Mouse (Mus musculus) heart, embryonic 15.5 days (tissue): ENCODE results near the gene Fcgrt. TPM values are rescaled to one million over a fixed set of nuclear protein-coding genes. Genes with fewer than 3 reads are reported as not detected.

ENCODE experiments used
- microRNA counts: library from miRNA; unstranded; fragments of <30 nt; microRNA quantifications from one replicate; lab custom pipeline; 2016
- microRNA-seq: library from miRNA; unstranded; fragments of <30 nt; microRNA quantifications from one replicate; pipeline ENCODE4, GENCODE M21; 2016
- polyA plus RNA-seq: library from polyadenylated mRNA; unstranded; fragments of >200 nt; fragmentation: Nextera tagmentation; extraction: Ambion mirVana; gene quantifications from 2 replicates; pipeline ENCODE4 v1.2.1, GENCODE M21; 2015

The Fcgrt gene
- polyA plus RNA-seq, 1 experiment from 2014 or later: 52.5 TPM

MicroRNAs within 50 kb of the gene (microRNA counts, 519-probe panel; counts per million panel counts)
- microRNA mmu-miR-150 (lab: Ali Mortazavi, UCI): 2,526 counts per million, percentile 53 among the panel's probes with 10 or more counts

Small RNAs within 50 kb of the gene (microRNA-seq; reads per million reads assigned to microRNA genes)
- gene Mir150 (24.2 reads per million, percentile 35 among the genes with 10 or more reads in this experiment), gene Mir5121 (8.0 reads per million, percentile 23 among the genes with 10 or more reads in this experiment)

Other genes starting within 250 kb of the Fcgrt start
- gene Pnkp, start 246.7 kb downstream of the Fcgrt start, polyA plus RNA-seq: 22.4 and 28.7 TPM in 2 replicates
- 206 and 273 TPM in 2 replicates for gene Ptov1, start 234.1 kb downstream of the Fcgrt start, polyA plus RNA-seq
- 72.9 and 93.9 TPM in 2 replicates for gene Med25, start 211.1 kb downstream of the Fcgrt start, polyA plus RNA-seq
- gene Fuz, start 207.8 kb downstream of the Fcgrt start, polyA plus RNA-seq: 11.9 and 16.3 TPM in 2 replicates
- gene Ap2a1, start 174.4 kb downstream of the Fcgrt start, polyA plus RNA-seq: 51.9 and 57.4 TPM in 2 replicates
- gene Tsks, start 160.6 kb downstream of the Fcgrt start, polyA plus RNA-seq: 0.13 and 0.27 TPM in 2 replicates
- 9.0 and 12.2 TPM in 2 replicates for gene Cpt1c, start 129.0 kb downstream of the Fcgrt start, polyA plus RNA-seq
- gene Prmt1, start 117.3 kb downstream of the Fcgrt start, polyA plus RNA-seq: 315 and 356 TPM in 2 replicates
- 61.6 and 76.7 TPM in 2 replicates for gene Irf3, start 106.2 kb downstream of the Fcgrt start, polyA plus RNA-seq
- 34.5 and 35.4 TPM in 2 replicates for gene Bcl2l12, start 105.1 kb downstream of the Fcgrt start, polyA plus RNA-seq
- gene Scaf1, start 87.5 kb downstream of the Fcgrt start, polyA plus RNA-seq: 25.1 and 32.5 TPM in 2 replicates
- gene Rras, start 85.9 kb downstream of the Fcgrt start, polyA plus RNA-seq: 76.4 and 80.8 TPM in 2 replicates
- 5.0 and 7.6 TPM in 2 replicates for gene Prr12, start 51.0 kb downstream of the Fcgrt start, polyA plus RNA-seq
- gene Nosip, start 41.4 kb downstream of the Fcgrt start, polyA plus RNA-seq: 42.4 and 54.8 TPM in 2 replicates
- 12.9 and 15.9 TPM in 2 replicates for gene Prrg2, start 41.2 kb downstream of the Fcgrt start, polyA plus RNA-seq
- 223 and 285 TPM in 2 replicates for gene Rcn3, start 11.6 kb downstream of the Fcgrt start, polyA plus RNA-seq
- gene Rps11, start 20.6 kb upstream of the Fcgrt start, polyA plus RNA-seq: 794 and 808 TPM in 2 replicates
- gene Rpl13a, start 24.9 kb upstream of the Fcgrt start, polyA plus RNA-seq: 697 and 762 TPM in 2 replicates
- gene Gm45713, start 32.4 kb upstream of the Fcgrt start, polyA plus RNA-seq: 0.22 TPM in 1 of 2 replicates, not detected in the other
- gene Flt3l, start 32.6 kb upstream of the Fcgrt start, polyA plus RNA-seq: 1.5 and 2.2 TPM in 2 replicates
- gene Pih1d1, start 50.5 kb upstream of the Fcgrt start, polyA plus RNA-seq: 76.5 and 77.3 TPM in 2 replicates
- 26.4 and 40.4 TPM in 2 replicates for gene Aldh16a1, start 50.7 kb upstream of the Fcgrt start, polyA plus RNA-seq
- gene Slc17a7, start 60.1 kb upstream of the Fcgrt start, polyA plus RNA-seq: 2.7 and 3.5 TPM in 2 replicates
- 0.10 TPM in 1 of 2 replicates, not detected in the other for gene Gfy, start 75.7 kb upstream of the Fcgrt start, polyA plus RNA-seq
- gene Pth2, start 77.1 kb upstream of the Fcgrt start, polyA plus RNA-seq: not detected in 2 replicates
- 0.53 and 0.80 TPM in 2 replicates for gene Ccdc155, start 101.0 kb upstream of the Fcgrt start, polyA plus RNA-seq
- gene Dkkl1, start 108.3 kb upstream of the Fcgrt start, polyA plus RNA-seq: 0.90 and 1.2 TPM in 2 replicates
- gene Tead2, start 111.9 kb upstream of the Fcgrt start, polyA plus RNA-seq: 89.0 and 106 TPM in 2 replicates
- gene Cd37, start 135.3 kb upstream of the Fcgrt start, polyA plus RNA-seq: 2.4 and 8.3 TPM in 2 replicates
- gene Slc6a16, start 137.2 kb upstream of the Fcgrt start, polyA plus RNA-seq: 0.11 and 0.18 TPM in 2 replicates
- not detected in 2 replicates for gene Slc6a21, start 173.7 kb upstream of the Fcgrt start, polyA plus RNA-seq
- gene Trpm4, start 229.9 kb upstream of the Fcgrt start, polyA plus RNA-seq: 12.7 and 15.8 TPM in 2 replicates
- gene Hrc, start 231.4 kb upstream of the Fcgrt start, polyA plus RNA-seq: 25.2 and 26.4 TPM in 2 replicates